Mouse (Mus musculus) intestine, embryonic 14.5 days (tissue): ENCODE results near the gene Duxbl3. TPM values are rescaled to one million over a fixed set of nuclear protein-coding genes. Genes with fewer than 3 reads are reported as not detected.
A peak's percentile ranks its signal among the peaks of the same experiment; 100 is the strongest.

Experiments
- ATAC-seq: fragments of 200-750 bp; cut with Nextera tagmentation; replicated peaks from 2 replicates; pipeline ENCODE4 v1.8.0; 2017; ENCODE audit warnings: low read depth, moderate number of reproducible peaks, moderate TSS enrichment, moderate library complexity; ENCODE audit not compliant: low FRiP score, low TSS enrichment
- DNase-seq: peaks from one replicate; pipeline ENCODE4 v3.0.0-alpha.2; 2018; ENCODE audit warnings: low spot score
- H3K27ac ChIP-seq: fragments of 300-500 bp; sonication (generic); 2 replicates; pipeline ENCODE4 v1.5.1; 2014; ENCODE audit warnings: low read depth, mild to moderate bottlenecking, control low read depth
- H3K27me3 ChIP-seq: fragments of 300-500 bp; sonication (generic); replicated peaks from 2 replicates; pipeline ENCODE4 v1.6.1; 2014; ENCODE audit warnings: low read length, control low read depth; ENCODE audit not compliant: control insufficient read depth, insufficient read depth
- H3K36me3 ChIP-seq: fragments of 300-500 bp; sonication (generic); 2 replicates; pipeline ENCODE4 v1.6.1; 2014; ENCODE audit warnings: low read length, control low read depth; ENCODE audit not compliant: control insufficient read depth, insufficient read depth
- H3K4me1 ChIP-seq: fragments of 300-500 bp; sonication (generic); replicated peaks from 2 replicates; pipeline ENCODE4 v1.6.1; 2014; ENCODE audit warnings: low read length, control low read depth, mixed read lengths; ENCODE audit not compliant: control insufficient read depth, insufficient read depth
- H3K4me2 ChIP-seq: fragments of 300-500 bp; sonication (generic); 2 replicates; pipeline ENCODE4 v1.6.1; 2014; ENCODE audit warnings: low read length
- H3K4me3 ChIP-seq: fragments of 300-500 bp; sonication (generic); 2 replicates; pipeline ENCODE4 v1.5.1; 2014; ENCODE audit warnings: low read depth, low read length, control low read depth, mixed read lengths
- H3K9ac ChIP-seq: fragments of 300-500 bp; sonication (generic); 2 replicates; pipeline ENCODE4 v1.6.1; 2014; ENCODE audit warnings: mild to moderate bottlenecking, low read length
- H3K9me3 ChIP-seq: fragments of 300-500 bp; sonication (generic); 2 replicates; pipeline ENCODE4 v1.6.1; 2016; ENCODE audit warnings: low read length, control low read depth; ENCODE audit not compliant: control insufficient read depth
- WGBS: fragments of 180-500 bp; shearing (Covaris S2); extraction: QIAGEN DNeasy Blood & Tissue Kit; methylation state at CpG from one replicate; pipeline ENCODE4 v1.1.7; 2014; 5-methylcytosine and 5-hydroxymethylcytosine counted together
- polyA plus RNA-seq: library from polyadenylated mRNA; unstranded; fragments of >200 nt; fragmentation: Nextera tagmentation; extraction: Ambion mirVana; gene quantifications from 2 replicates; pipeline ENCODE4 v1.2.1, GENCODE M21; 2014

Gene Duxbl3
- polyA plus RNA-seq, 1 experiment from 2014 or later, result 2.0 TPM

- ATAC-seq, result no peak
- no peak overlapping the region for H3K27ac ChIP-seq
- H3K4me1 ChIP-seq, result no peaks in the 10 kb centered on the region
- no peaks in the 10 kb centered on the region for H3K27me3 ChIP-seq
- H3K9ac ChIP-seq, result no peak overlapping the region
- no peak overlapping the region for H3K4me2 ChIP-seq
- H3K9me3 ChIP-seq, result no peaks in the 10 kb centered on the region
- DNase-seq, result peak; percentile 70
- H3K4me3 ChIP-seq, result no peak overlapping the region
- 35% methylated on average over 2 of the region's 2 CpGs for WGBS
- H3K36me3 ChIP-seq, result no peaks in the 10 kb centered on the region
These were observed 45.3 kb downstream of the Duxbl3 start for GRCm38 (mm10) chr14:26303111-26303510.

- no peak overlapping the region for H3K4me3 ChIP-seq
- WGBS, result 51% methylated on average over 2 of the region's 2 CpGs
- no peak overlapping the region for H3K9ac ChIP-seq
- no peak overlapping the region for H3K4me2 ChIP-seq
- no peaks in the 10 kb centered on the region for H3K4me1 ChIP-seq
- no peaks in the 10 kb centered on the region for H3K27me3 ChIP-seq
- DNase-seq, result peak; percentile 72
- no peak overlapping the region for H3K27ac ChIP-seq
- H3K36me3 ChIP-seq, result no peaks in the 10 kb centered on the region
- no peak for ATAC-seq
- H3K9me3 ChIP-seq, result no peaks in the 10 kb centered on the region
These were observed 48.3 kb downstream of the Duxbl3 start for GRCm38 (mm10) chr14:26306032-26306431.

DNA sequence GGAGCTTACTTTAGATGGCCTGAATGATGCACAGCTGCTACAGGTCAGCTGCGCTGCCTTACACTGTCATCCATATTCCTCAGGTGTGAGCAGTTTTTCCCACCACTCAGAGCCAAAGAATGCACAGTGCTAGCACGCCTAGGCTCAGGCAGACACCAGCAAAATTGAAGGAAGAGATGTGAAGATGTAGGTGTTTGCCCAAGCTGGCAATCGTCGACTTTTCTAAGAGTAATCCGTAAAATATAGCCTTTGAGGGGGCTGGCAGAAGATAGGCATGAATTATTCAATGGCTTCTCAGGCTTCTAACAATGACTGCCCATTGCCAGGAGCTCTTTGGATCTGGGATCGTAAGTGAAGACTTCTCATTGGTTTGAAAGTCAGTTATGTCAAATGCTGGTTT, 51.1 kb downstream of the Duxbl3 start:
- Histone ChIP-seq H3K9me3 (no peaks in the 10 kb centered on the region), H3K9ac (no peak overlapping the region), H3K36me3 (no peaks in the 10 kb centered on the region), H3K4me3 (no peak overlapping the region), H3K27ac (no peak overlapping the region), H3K4me2 (no peak overlapping the region), H3K27me3 (no peaks in the 10 kb centered on the region), H3K4me1 (no peaks in the 10 kb centered on the region)
- 88% methylated on average over 6 of the region's 6 CpGs for WGBS
- ATAC-seq, result no peak
- no peak for DNase-seq

GRCm38 (mm10) chr14:26309511-26309910, 51.7 kb downstream of the Duxbl3 start:
- no peak overlapping the region for H3K9ac ChIP-seq
- WGBS, result 84% methylated on average over 1 of the region's 1 CpGs
- no peaks in the 10 kb centered on the region for H3K36me3 ChIP-seq
- no peaks in the 10 kb centered on the region for H3K9me3 ChIP-seq
- no peaks in the 10 kb centered on the region for H3K4me1 ChIP-seq
- H3K4me3 ChIP-seq, result no peak overlapping the region
- no peak for DNase-seq
- no peaks in the 10 kb centered on the region for H3K27me3 ChIP-seq
- no peak for ATAC-seq
- H3K27ac ChIP-seq, result no peak overlapping the region
- H3K4me2 ChIP-seq, result no peak overlapping the region

DNA sequence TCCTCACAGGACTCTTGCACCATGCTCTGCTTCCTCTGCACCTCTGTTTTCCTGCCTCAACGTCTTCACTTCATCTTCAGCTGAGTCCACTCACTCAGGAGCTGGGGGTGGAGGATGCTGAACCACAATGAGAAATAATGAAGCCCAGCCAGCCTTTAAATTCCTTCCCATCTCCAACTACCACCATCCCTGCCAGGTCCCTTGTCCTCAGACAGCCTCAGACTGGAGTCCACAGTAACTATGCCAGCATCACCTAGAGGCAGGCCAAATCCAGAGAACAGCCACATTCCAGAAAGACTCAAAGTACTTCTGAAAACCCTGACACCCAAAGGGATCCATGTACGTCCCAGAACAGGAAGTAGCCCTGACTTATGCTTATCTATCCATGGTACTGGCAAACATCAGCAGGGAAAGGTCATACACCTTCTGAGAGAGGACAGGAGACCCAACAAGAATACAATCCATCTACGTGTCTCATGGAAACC, 58.5 kb downstream of the Duxbl3 start:
- 48% methylated on average over 3 of the region's 3 CpGs for WGBS
- DNase-seq (no peak), ATAC-seq (no peak)
- no peak overlapping the region for H3K4me2 ChIP-seq
- H3K27ac ChIP-seq, result no peak overlapping the region
- no peaks in the 10 kb centered on the region for H3K36me3 ChIP-seq
- no peaks in the 10 kb centered on the region for H3K27me3 ChIP-seq
- H3K4me3 ChIP-seq, result no peak overlapping the region
- H3K9me3 ChIP-seq, result no peaks in the 10 kb centered on the region
- H3K9ac ChIP-seq, result no peak overlapping the region
- no peaks in the 10 kb centered on the region for H3K4me1 ChIP-seq

Other genes starting within 250 kb of the Duxbl3 start
- 13.9 and 19.3 TPM in 2 replicates for gene Gm9780, start 215.3 kb upstream of the Duxbl3 start, polyA plus RNA-seq
- gene Tmem254c, start 190.6 kb upstream of the Duxbl3 start, polyA plus RNA-seq, result 60.1 and 70.8 TPM in 2 replicates
- gene Cphx2, start 176.4 kb upstream of the Duxbl3 start, polyA plus RNA-seq, result not detected in 2 replicates
- gene Cphx3, start 175.7 kb upstream of the Duxbl3 start, polyA plus RNA-seq, result 0.32 and 0.68 TPM in 2 replicates
- gene Duxbl2, start 139.6 kb upstream of the Duxbl3 start, polyA plus RNA-seq, result 1.8 TPM in 1 of 2 replicates, not detected in the other
- gene Plac9b, start 75.5 kb upstream of the Duxbl3 start, polyA plus RNA-seq, result 13.7 and 20.0 TPM in 2 replicates
- gene Tmem254b, start 50.9 kb upstream of the Duxbl3 start, polyA plus RNA-seq, result 29.4 and 41.1 TPM in 2 replicates